Mouse (Mus musculus) forebrain, embryonic 11.5 days (tissue): ENCODE measurements around the gene Fcgr1. TPM values are rescaled to one million over a fixed set of nuclear protein-coding genes. Genes with fewer than 3 reads are reported as not detected.
"Not testable (repeated sequence)": the region's sequence is repeated elsewhere in the genome, so short reads cannot be mapped to it uniquely, and the experiment has no call there.

Experiments used
- ATAC-seq: fragments of 200-750 bp; cut with Nextera tagmentation; replicated peaks from 2 replicates; pipeline ENCODE4 v1.8.0; 2017; ENCODE audit warnings: moderate TSS enrichment; ENCODE audit not compliant: low FRiP score
- DNase-seq: peaks from one replicate; pipeline ENCODE4 v3.0.0-alpha.2; 2017; ENCODE audit warnings: low spot score
- H3K27ac ChIP-seq: fragments of 300-500 bp; sonication (generic); 2 replicates; pipeline ENCODE4 v1.5.1; 2014; ENCODE audit warnings: low read depth, low read length
- H3K27me3 ChIP-seq: fragments of 300-500 bp; sonication (generic); 2 replicates; pipeline ENCODE4 v1.6.1; 2014; ENCODE audit warnings: mild to moderate bottlenecking, low read length, mixed read lengths; ENCODE audit not compliant: control insufficient read depth, insufficient read depth
- H3K36me3 ChIP-seq: fragments of 300-500 bp; sonication (generic); 2 replicates; pipeline ENCODE4 v1.6.1; 2014; ENCODE audit warnings: mild to moderate bottlenecking, low read length, moderate library complexity, mixed read lengths; ENCODE audit not compliant: control insufficient read depth, insufficient read depth
- H3K4me1 ChIP-seq: fragments of 300-500 bp; sonication (generic); replicated peaks from 2 replicates; pipeline ENCODE4 v1.6.1; 2014; ENCODE audit warnings: low read length, mixed read lengths; ENCODE audit not compliant: control insufficient read depth, insufficient read depth
- H3K4me2 ChIP-seq: fragments of 300-500 bp; sonication (generic); 2 replicates; pipeline ENCODE4 v1.6.1; 2014; ENCODE audit warnings: low read depth, mild to moderate bottlenecking, low read length, moderate library complexity, mixed read lengths; ENCODE audit not compliant: severe bottlenecking
- H3K4me3 ChIP-seq: fragments of 300-500 bp; sonication (generic); 2 replicates; pipeline ENCODE4 v1.5.1; 2014; ENCODE audit warnings: low read depth, low read length
- H3K9ac ChIP-seq: fragments of 300-500 bp; sonication (generic); 2 replicates; pipeline ENCODE4 v1.6.1; 2014; ENCODE audit warnings: low read length
- H3K9me3 ChIP-seq: fragments of 300-500 bp; sonication (generic); 2 replicates; pipeline ENCODE4 v1.6.1; 2016; ENCODE audit warnings: low read length, mixed read lengths; ENCODE audit not compliant: control insufficient read depth
- WGBS: fragments of 180-500 bp; shearing (Covaris S2); extraction: QIAGEN DNeasy Blood & Tissue Kit; methylation state at CpG from one replicate; pipeline ENCODE4 v1.1.7; 2014; 5-methylcytosine and 5-hydroxymethylcytosine counted together
- polyA plus RNA-seq: library from polyadenylated mRNA; unstranded; fragments of >200 nt; fragmentation: Nextera tagmentation; extraction: Ambion mirVana; gene quantifications from 2 replicates; pipeline ENCODE4 v1.2.1, GENCODE M21; 2014

Fcgr1 gene
- polyA plus RNA-seq, 1 experiment from 2014 or later, result 2.6 TPM

GRCm38 (mm10) chr3:96245003-96245886 is 48.5 kb downstream of the Fcgr1 start, which contains the start of gene Hist2h2aa1:
Gene Hist2h2aa1, plus strand, starts transcription at chr3:96245497.
- peak within 1 kb of the TSS; percentile 41 for H3K4me3 ChIP-seq
- WGBS, result 0% methylated on average over 12 of the region's 88 CpGs
- H3K9me3 ChIP-seq, H3K4me1 ChIP-seq, H3K27me3 ChIP-seq, H3K36me3 ChIP-seq: not testable (repeated sequence)
- peak; percentile 85 for DNase-seq
- H3K4me2 ChIP-seq, result peak within 1 kb of the TSS; percentile 63
- H3K27ac ChIP-seq, result peak within 1 kb of the TSS; percentile 97
- peak; percentile 86 for ATAC-seq
- peak within 1 kb of the TSS; percentile 85 for H3K9ac ChIP-seq

DNA sequence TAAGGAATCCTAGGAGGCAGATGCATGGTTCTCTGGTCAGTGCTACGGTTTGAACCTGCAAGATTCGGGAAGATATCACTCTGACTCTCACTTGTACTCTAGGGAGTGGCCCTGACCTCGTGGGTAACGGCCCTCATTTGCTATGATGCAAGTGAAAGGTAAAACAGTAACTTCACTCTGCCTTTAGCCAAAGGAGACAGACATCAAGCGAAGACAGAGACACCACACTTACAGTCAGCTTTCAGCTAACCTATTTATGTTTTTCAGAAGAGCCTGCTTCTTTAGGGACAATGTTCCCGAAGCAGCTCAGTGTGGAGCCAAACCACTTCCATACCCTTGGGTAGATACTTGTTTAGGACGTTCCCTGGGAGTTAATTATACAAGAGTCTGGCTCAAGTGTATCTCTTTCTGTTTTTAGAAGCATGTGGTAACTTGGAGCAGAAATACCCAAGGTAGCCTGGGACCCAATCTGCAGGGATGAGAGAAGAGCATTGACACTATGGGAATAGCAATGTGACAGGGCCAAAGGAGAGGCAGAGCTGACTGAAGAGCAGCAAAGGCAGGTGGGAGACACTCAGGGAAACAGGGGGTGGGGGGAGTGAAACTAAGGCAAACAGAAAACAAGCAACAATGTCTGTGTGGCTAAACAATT is 49.7 kb downstream of the Fcgr1 start:
- 86% methylated on average over 7 of the region's 7 CpGs for WGBS
- no peaks in the 10 kb centered on the region; the same call in 1 of the 2 replicates for H3K27me3 ChIP-seq
- H3K9ac ChIP-seq, result peak overlapping the region; percentile 85
- H3K4me3 ChIP-seq, result 0 out of 2 replicates have a peak overlapping the region, but pooled peaks have one; percentile 41
- DNase-seq, result no peak
- peaks cover 6% of the 10 kb centered on the region; the same call in 1 of the 2 replicates for H3K4me1 ChIP-seq
- peak overlapping the region; percentile 97 for H3K27ac ChIP-seq
- no peaks in the 10 kb centered on the region for H3K9me3 ChIP-seq
- H3K36me3 ChIP-seq, result no peaks in the 10 kb centered on the region
- no peak for ATAC-seq
- peak overlapping the region; percentile 63; the same call in 1 of the 2 replicates for H3K4me2 ChIP-seq

- Histone ChIP-seq H3K9me3 (no peaks in the 10 kb centered on the region), H3K4me1 (peaks cover 6% of the 10 kb centered on the region; the same call in 1 of the 2 replicates), H3K36me3 (no peaks in the 10 kb centered on the region), H3K4me3 (no peak overlapping the region), H3K9ac (peak overlapping the region; percentile 64), H3K27ac (peak overlapping the region; percentile 84), H3K4me2 (no peak overlapping the region), H3K27me3 (no peaks in the 10 kb centered on the region)
- ATAC-seq, result no peak
- no peak for DNase-seq
- WGBS, result 76% methylated on average over 9 of the region's 9 CpGs
These were observed 53.0 kb downstream of the Fcgr1 start for GRCm38 (mm10) chr3:96240799-96241197.

DNA sequence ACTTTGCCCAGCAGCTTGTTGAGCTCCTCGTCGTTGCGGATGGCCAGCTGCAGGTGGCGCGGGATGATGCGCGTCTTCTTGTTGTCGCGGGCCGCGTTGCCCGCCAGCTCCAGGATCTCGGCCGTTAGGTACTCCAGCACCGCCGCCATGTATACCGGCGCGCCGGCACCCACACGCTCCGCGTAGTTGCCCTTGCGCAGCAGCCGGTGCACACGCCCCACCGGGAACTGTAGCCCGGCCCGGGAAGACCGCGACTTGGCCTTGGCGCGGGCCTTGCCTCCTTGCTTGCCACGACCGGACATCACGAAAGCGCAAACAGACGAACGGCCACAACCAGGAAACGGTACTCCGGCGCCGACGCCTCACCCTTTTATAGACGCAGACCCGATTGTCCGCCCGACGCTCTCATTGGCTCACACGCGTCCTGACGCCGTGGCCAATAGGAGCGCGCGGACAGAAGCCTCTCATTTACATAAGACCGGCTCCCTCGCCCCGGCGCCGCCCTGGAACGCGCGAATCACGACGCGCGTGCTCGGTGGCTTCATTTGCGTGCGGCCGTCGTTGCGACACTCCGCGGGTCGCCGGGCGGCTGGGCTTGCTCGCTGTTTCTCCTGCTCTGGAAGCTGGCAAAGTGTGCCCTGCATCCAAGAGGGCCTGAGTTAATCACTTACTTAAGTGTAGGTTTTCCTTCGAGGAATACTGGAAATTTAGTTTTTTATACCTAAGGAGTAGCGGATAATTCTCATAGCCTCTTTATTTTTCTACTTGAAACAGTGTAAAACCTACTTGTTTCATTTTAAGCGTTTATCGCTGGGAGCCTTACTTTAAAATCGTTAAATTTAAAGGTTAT is 53.6 kb downstream of the Fcgr1 start, which contains the start of gene Hist2h2aa2:
Gene Hist2h2aa2 (minus strand): TSS at position 328 of the 850 bp plus-strand sequence.
- Histone ChIP-seq H3K27ac (peak within 1 kb of the TSS; percentile 84), H3K9ac (peak within 1 kb of the TSS; percentile 64), H3K4me3 (peak within 1 kb of the TSS; percentile 21; the same call in 1 of the 2 replicates), H3K4me2 (peak within 1 kb of the TSS; percentile 31; the same call in 1 of the 2 replicates)
- peak; percentile 80 for ATAC-seq
- WGBS, result 6% methylated on average over 24 of the region's 85 CpGs
- H3K36me3 ChIP-seq, H3K27me3 ChIP-seq, H3K9me3 ChIP-seq, H3K4me1 ChIP-seq: not testable (repeated sequence)
- DNase-seq, result peak; percentile 87

DNA sequence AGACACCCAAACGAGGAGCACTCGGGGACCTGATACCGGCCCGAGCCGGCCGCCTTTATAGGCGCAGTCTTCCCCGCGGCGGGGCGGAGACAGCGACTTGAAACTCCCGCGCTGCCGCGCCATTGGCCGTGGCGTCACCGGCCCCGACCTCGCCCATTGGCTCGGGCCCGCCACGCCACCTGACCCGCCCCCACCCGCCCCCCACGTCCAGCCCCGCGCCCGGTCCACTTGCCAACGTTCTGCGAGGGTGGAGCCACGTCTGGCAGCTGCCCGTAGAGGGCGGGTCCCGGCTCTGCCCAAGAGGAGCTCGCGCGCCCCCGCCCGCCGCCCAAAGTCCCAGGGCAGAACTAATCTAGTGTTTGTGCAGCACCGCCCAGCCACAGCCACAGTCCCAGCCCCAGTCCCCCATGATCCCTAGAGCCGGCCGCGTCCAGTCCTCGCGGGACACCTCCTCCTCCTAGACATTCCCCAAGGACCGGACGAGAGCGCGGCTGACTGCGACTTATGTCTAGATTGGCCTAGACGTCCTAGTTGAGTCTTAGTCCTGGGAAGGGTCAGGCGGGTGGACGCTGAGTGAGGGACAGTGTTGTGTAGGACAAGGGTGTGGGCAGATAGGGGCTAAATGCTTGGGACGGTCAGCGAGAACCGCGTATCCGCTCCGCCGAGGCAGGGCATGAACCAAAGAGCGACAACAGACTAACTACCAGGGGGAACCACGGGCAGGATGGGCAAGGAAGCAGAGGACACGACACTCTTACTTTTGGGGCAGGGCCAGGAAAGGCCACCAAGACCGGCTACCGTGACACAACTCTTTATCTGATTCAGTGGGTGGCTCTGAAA is 54.6 kb downstream of the Fcgr1 start, which contains the start of gene Hist2h3c2:
Gene Hist2h3c2 (minus strand): TSS at position 174 of the 840 bp plus-strand sequence.
- WGBS, result 0% methylated on average over 10 of the region's 68 CpGs
- peak; percentile 93 for ATAC-seq
- not testable (repeated sequence) for H3K4me1 ChIP-seq, DNase-seq, H3K27me3 ChIP-seq, H3K9me3 ChIP-seq, H3K36me3 ChIP-seq
- peak within 1 kb of the TSS; percentile 75 for H3K27ac ChIP-seq
- H3K9ac ChIP-seq, result peak within 1 kb of the TSS; percentile 65
- H3K4me3 ChIP-seq, result peak within 1 kb of the TSS; percentile 33
- H3K4me2 ChIP-seq, result peak within 1 kb of the TSS; percentile 55

GRCm38 (mm10) chr3:96237904-96238511 is 55.8 kb downstream of the Fcgr1 start:
- WGBS, result under 1% methylated on average over 12 of the region's 12 CpGs
- Histone ChIP-seq H3K27me3 (no peaks in the 10 kb centered on the region), H3K36me3 (no peaks in the 10 kb centered on the region), H3K4me3 (peak overlapping the region; percentile 33), H3K4me1 (0 out of 2 replicates have a peak, but pooled peaks cover 2% of the 10 kb centered on the region), H3K9ac (peak overlapping the region; percentile 65), H3K9me3 (no peaks in the 10 kb centered on the region), H3K4me2 (peak overlapping the region; percentile 55), H3K27ac (peak overlapping the region; percentile 75)
- DNase-seq (no peak), ATAC-seq (no peak)

DNA sequence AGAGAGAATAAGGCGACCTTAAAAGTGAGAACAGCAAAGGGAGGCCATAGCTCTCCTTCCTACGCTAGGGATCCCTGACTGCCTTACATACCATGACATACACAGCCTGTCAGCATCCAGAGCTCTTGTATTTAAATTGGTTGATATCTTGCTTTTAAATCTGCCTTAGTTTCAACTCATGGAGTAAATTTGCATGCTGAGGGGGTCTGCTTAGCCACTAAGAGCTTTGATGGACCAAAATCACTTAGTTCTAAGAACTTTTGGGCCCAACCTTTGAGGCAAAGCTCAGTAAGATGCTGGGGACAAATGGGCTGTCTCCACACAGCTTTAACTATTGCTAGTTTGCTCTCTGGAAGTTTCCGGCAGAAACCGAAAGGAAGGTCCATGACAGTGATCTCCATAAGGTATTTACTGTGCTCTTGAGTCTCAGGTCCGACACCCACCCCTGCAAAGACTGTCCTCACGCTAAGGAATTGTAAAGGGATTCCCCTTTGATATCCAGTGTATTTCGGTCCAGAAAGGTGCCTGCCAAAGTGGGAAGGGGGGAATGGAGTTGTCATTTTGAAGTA is 56.4 kb downstream of the Fcgr1 start:
- H3K27ac ChIP-seq, result peak overlapping the region; percentile 75
- 27% methylated on average over 7 of the region's 7 CpGs for WGBS
- H3K4me2 ChIP-seq, result peak overlapping the region; percentile 55
- H3K4me3 ChIP-seq, result peak overlapping the region; percentile 33
- H3K4me1 ChIP-seq, result 0 out of 2 replicates have a peak, but pooled peaks cover 2% of the 10 kb centered on the region
- no peaks in the 10 kb centered on the region for H3K9me3 ChIP-seq
- ATAC-seq (no peak), DNase-seq (peak; percentile 59)
- peak overlapping the region; percentile 65 for H3K9ac ChIP-seq
- no peaks in the 10 kb centered on the region for H3K36me3 ChIP-seq
- no peaks in the 10 kb centered on the region for H3K27me3 ChIP-seq
